13 mouse cellular contexts compared by ENCODE assay signal in genomic region chr9:23261834-23262233, GRCm38 (mm10). TPM values are rescaled to one million over a fixed set of nuclear protein-coding genes. Genes with fewer than 3 reads are reported as not detected.
"Had no signal": no experiment of that assay in that cellular context is flagged by ENCODE, and none has a peak within 500 bp of the region (broad histone marks: within the 10 kb centered on the region; RNA-seq: fewer than 3 reads in every experiment).

No protein-coding gene starts in this region.

- DNase-seq: retina, postnatal 1 day; right cerebral cortex, adult 18-20 months; right cerebral cortex, postnatal 14 days; right cerebral cortex, postnatal 25 days; right cerebral cortex, postnatal 4 days; spleen, adult 18-20 months; thymus, adult 18-20 months; thymus, adult 2 months; thymus, postnatal 14 days; thymus, postnatal 25 days; thymus, postnatal 36 days; thymus, postnatal 4 days had no signal

RNA-seq across cellular contexts. Expression of gene Bmper, which starts 39.0 kb away (rescaled TPM):
- total RNA-seq: neutrophil, adult 5-6 weeks had no signal
